Mouse (Mus musculus): Measurements from ENCODE around the gene Ralgapa2. TPM values are rescaled to one million over a fixed set of nuclear protein-coding genes. Genes with fewer than 3 reads are reported as not detected.

Gene Ralgapa2
- polyA plus RNA-seq, 1 experiment from 2014 or later = 8.7 TPM

GRCm38 (mm10) chr2:146347942-146348341, 164.2 kb downstream of the Ralgapa2 start:
- Histone ChIP-seq H3K9ac (no peak overlapping the region), H3K27ac (ENCODE audit: low read depth) (no peak overlapping the region), H3K36me3 (ENCODE audit: insufficient read depth) (no peaks in the 10 kb centered on the region; the same call in 1 of the 2 replicates), H3K27me3 (ENCODE audit: insufficient read depth, low read length) (no peaks in the 10 kb centered on the region), H3K4me3 (ENCODE audit: low read depth, low read length) (no peak overlapping the region), H3K4me1 (ENCODE audit: insufficient read depth) (no peaks in the 10 kb centered on the region), H3K9me3 (ENCODE audit: low read depth, low read length) (no peaks in the 10 kb centered on the region), H3K4me2 (no peak overlapping the region)
- ATAC-seq (ENCODE audit: insufficient read depth) (no peak), DNase-seq (no peak)
- 80% methylated on average over 2 of the region's 2 CpGs for WGBS
- TF ChIP-seq CTCF (IDR thresholded peaks at IDR 0.05; ENCODE audit: low read depth) = no peak

GRCm38 (mm10) chr2:146340090-146340489, 172.1 kb downstream of the Ralgapa2 start:
- Histone ChIP-seq H3K27me3 (ENCODE audit: insufficient read depth, low read length) (no peaks in the 10 kb centered on the region), H3K9ac (no peak overlapping the region), H3K36me3 (ENCODE audit: insufficient read depth) (no peaks in the 10 kb centered on the region; the same call in 1 of the 2 replicates), H3K27ac (ENCODE audit: low read depth) (no peak overlapping the region), H3K4me3 (ENCODE audit: low read depth, low read length) (no peak overlapping the region), H3K4me1 (ENCODE audit: insufficient read depth) (no peaks in the 10 kb centered on the region), H3K9me3 (ENCODE audit: low read depth, low read length) (no peaks in the 10 kb centered on the region), H3K4me2 (no peak overlapping the region)
- TF ChIP-seq CTCF (IDR thresholded peaks at IDR 0.05; ENCODE audit: low read depth) = no peak
- 88% methylated on average over 4 of the region's 4 CpGs for WGBS
- ATAC-seq (ENCODE audit: insufficient read depth) = no peak
- DNase-seq = no peak

- H3K9me3 ChIP-seq (ENCODE audit: low read depth, low read length) = no peaks in the 10 kb centered on the region
- no peak for ATAC-seq (ENCODE audit: insufficient read depth)
- H3K27me3 ChIP-seq (ENCODE audit: insufficient read depth, low read length) = no peaks in the 10 kb centered on the region
- no peaks in the 10 kb centered on the region for H3K36me3 ChIP-seq (ENCODE audit: insufficient read depth)
- H3K4me3 ChIP-seq (ENCODE audit: low read depth, low read length) = no peak overlapping the region
- no peak overlapping the region for H3K27ac ChIP-seq (ENCODE audit: low read depth)
- H3K4me1 ChIP-seq (ENCODE audit: insufficient read depth) = no peaks in the 10 kb centered on the region
- TF ChIP-seq CTCF (IDR thresholded peaks at IDR 0.05; ENCODE audit: low read depth) = no peak
- H3K9ac ChIP-seq = no peak overlapping the region
- no peak overlapping the region for H3K4me2 ChIP-seq
- no peak for DNase-seq
- WGBS = 65% methylated on average over 1 of the region's 1 CpGs
Observed at GRCm38 (mm10) chr2:146337540-146337939, 174.6 kb downstream of the Ralgapa2 start.

GRCm38 (mm10) chr2:146331894-146332476, 180.2 kb downstream of the Ralgapa2 start:
- ATAC-seq (ENCODE audit: insufficient read depth) (no peak), DNase-seq (no peak)
- H3K9me3 ChIP-seq (ENCODE audit: low read depth, low read length) = no peaks in the 10 kb centered on the region
- 69% methylated on average over 5 of the region's 5 CpGs for WGBS
- TF ChIP-seq CTCF (IDR thresholded peaks at IDR 0.05; ENCODE audit: low read depth) = no peak
- H3K4me3 ChIP-seq (ENCODE audit: low read depth, low read length) = no peak overlapping the region
- no peak overlapping the region for H3K27ac ChIP-seq (ENCODE audit: low read depth)
- H3K27me3 ChIP-seq (ENCODE audit: insufficient read depth, low read length) = no peaks in the 10 kb centered on the region
- H3K36me3 ChIP-seq (ENCODE audit: insufficient read depth) = 0 out of 2 replicates have a peak, but pooled peaks cover 3% of the 10 kb centered on the region
- no peak overlapping the region for H3K9ac ChIP-seq
- H3K4me2 ChIP-seq = no peak overlapping the region
- no peaks in the 10 kb centered on the region for H3K4me1 ChIP-seq (ENCODE audit: insufficient read depth)

- no peak overlapping the region for H3K4me2 ChIP-seq
- H3K9ac ChIP-seq = no peak overlapping the region
- TF ChIP-seq CTCF (IDR thresholded peaks at IDR 0.05; ENCODE audit: low read depth) = no peak
- peak; percentile 76 for DNase-seq
- H3K27ac ChIP-seq (ENCODE audit: low read depth) = no peak overlapping the region
- no peaks in the 10 kb centered on the region for H3K27me3 ChIP-seq (ENCODE audit: insufficient read depth, low read length)
- 0 out of 2 replicates have a peak, but pooled peaks cover 3% of the 10 kb centered on the region for H3K36me3 ChIP-seq (ENCODE audit: insufficient read depth)
- H3K4me3 ChIP-seq (ENCODE audit: low read depth, low read length) = no peak overlapping the region
- 31% methylated on average over 8 of the region's 8 CpGs for WGBS
- no peaks in the 10 kb centered on the region for H3K4me1 ChIP-seq (ENCODE audit: insufficient read depth)
- peak; percentile 93 for ATAC-seq (ENCODE audit: insufficient read depth)
- no peaks in the 10 kb centered on the region for H3K9me3 ChIP-seq (ENCODE audit: low read depth, low read length)
Observed at GRCm38 (mm10) chr2:146330772-146331281, 181.3 kb downstream of the Ralgapa2 start.

GRCm38 (mm10) chr2:146330101-146330500, 182.0 kb downstream of the Ralgapa2 start:
- no peaks in the 10 kb centered on the region for H3K9me3 ChIP-seq (ENCODE audit: low read depth, low read length)
- no peaks in the 10 kb centered on the region for H3K4me1 ChIP-seq (ENCODE audit: insufficient read depth)
- 82% methylated on average over 1 of the region's 1 CpGs for WGBS
- no peak overlapping the region for H3K4me3 ChIP-seq (ENCODE audit: low read depth, low read length)
- H3K27ac ChIP-seq (ENCODE audit: low read depth) = no peak overlapping the region
- TF ChIP-seq CTCF (IDR thresholded peaks at IDR 0.05; ENCODE audit: low read depth) = no peak
- H3K4me2 ChIP-seq = no peak overlapping the region
- no peak overlapping the region for H3K9ac ChIP-seq
- 0 out of 2 replicates have a peak, but pooled peaks cover 3% of the 10 kb centered on the region for H3K36me3 ChIP-seq (ENCODE audit: insufficient read depth)
- ATAC-seq (ENCODE audit: insufficient read depth) (no peak), DNase-seq (no peak)
- H3K27me3 ChIP-seq (ENCODE audit: insufficient read depth, low read length) = no peaks in the 10 kb centered on the region

GRCm38 (mm10) chr2:146326654-146327053, 185.5 kb downstream of the Ralgapa2 start:
- DNase-seq (no peak), ATAC-seq (ENCODE audit: insufficient read depth) (no peak)
- Histone ChIP-seq H3K4me3 (ENCODE audit: low read depth, low read length) (no peak overlapping the region), H3K9me3 (ENCODE audit: low read depth, low read length) (no peaks in the 10 kb centered on the region), H3K27ac (ENCODE audit: low read depth) (no peak overlapping the region), H3K4me2 (no peak overlapping the region), H3K4me1 (ENCODE audit: insufficient read depth) (no peaks in the 10 kb centered on the region), H3K27me3 (ENCODE audit: insufficient read depth, low read length) (no peaks in the 10 kb centered on the region), H3K36me3 (ENCODE audit: insufficient read depth) (no peaks in the 10 kb centered on the region), H3K9ac (no peak overlapping the region)
- TF ChIP-seq CTCF (IDR thresholded peaks at IDR 0.05; ENCODE audit: low read depth) = no peak
- 98% methylated on average over 1 of the region's 1 CpGs for WGBS
